Mouse (Mus musculus): ENCODE results near the gene Kirrel3.

Kirrel3 gene

DNA sequence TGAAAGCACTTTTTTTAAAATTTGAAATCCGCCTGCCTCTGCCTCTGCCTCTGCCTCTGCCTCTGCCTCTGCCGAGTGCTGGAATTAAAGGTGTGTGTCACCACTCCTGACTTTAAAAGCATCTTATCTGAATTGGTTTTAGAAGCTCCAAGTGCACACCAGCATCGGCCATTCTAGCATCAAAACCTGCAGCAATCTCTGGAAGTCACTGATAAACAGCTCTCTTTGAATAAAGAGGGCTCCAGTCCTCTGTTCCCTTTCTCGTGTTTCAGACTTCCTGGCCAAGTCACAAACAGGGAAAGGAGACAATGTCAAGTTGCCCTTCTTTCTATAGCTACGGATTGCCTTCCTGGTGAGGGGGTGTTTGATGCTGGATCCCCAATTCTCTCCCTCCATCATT lies 554.2 kb downstream of the Kirrel3 start:
- DNase-seq: no peak

GRCm38 (mm10) chr9:35041493-35041892 lies 555.8 kb downstream of the Kirrel3 start:
- DNase-seq: no peak

DNA sequence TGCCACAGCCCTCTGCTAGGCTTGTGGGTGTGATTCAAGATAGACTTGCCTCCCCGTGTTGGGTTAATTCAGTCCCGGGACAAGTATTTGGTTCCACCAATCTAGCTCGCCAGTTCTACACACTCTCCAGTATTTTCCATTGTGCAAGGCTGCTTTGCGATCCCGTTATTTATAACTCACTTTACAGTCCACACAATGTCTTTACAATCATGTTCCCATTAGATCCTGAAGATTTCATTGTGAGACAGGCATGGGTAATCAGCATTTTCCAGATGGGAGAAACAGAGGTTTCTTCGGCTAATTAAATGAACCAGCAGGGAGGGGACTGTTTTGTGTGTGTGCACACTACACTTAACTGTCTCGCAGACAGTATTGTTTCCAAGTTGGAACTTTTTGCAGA lies 557.9 kb downstream of the Kirrel3 start:
- DNase-seq: no peak

DNA sequence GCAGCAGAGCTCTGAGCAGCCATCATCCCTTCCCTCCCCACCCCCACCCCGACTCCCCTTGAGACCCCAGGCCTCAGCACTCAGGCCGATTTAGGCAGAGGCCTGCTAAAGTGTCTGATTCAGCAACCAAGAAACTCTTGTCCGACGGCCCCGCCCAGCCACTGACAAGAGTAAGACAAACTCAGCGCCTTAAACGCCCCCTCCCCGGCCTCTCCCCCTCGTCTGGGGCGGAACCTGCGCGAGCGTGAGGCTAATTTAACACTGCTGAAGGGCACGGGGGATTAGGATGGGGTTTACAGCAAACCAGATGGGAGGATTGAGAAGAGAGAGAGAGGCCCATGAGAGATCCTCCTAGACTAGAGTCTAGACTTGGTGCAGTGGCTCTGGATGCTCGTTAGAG lies 558.8 kb downstream of the Kirrel3 start:
- no peak for DNase-seq

DNA sequence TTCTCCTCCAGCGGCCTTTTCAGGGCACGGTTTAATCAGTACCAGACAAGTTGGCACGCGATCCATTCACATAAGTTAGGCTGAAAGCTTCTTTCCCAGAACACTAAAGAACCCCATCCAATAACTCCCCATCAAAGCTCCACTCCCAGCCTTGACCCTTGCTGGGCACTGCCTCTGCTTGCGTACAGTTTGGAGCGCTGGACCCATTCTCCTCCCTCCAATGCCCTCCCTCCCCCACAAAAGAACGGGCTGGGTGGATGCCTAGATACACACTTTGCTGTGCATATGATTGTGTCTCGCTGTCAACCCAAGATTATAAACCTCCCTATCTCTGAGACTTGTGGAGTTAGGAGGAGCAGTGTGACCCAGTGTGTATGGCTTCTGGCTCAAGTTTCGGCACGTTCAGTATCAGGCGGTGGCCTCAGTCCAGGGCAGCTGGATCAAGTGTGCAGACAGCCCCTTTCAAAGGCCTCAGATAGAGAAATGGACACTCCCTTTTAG lies 559.4 kb downstream of the Kirrel3 start:
- DNase-seq: peak; percentile 1

GRCm38 (mm10) chr9:35045756-35046155 lies 560.1 kb downstream of the Kirrel3 start:
- peak; percentile 11 for DNase-seq

- peak; percentile 0 for DNase-seq
Observed at GRCm38 (mm10) chr9:35048449-35048848, 562.8 kb downstream of the Kirrel3 start.

GRCm38 (mm10) chr9:35049891-35050527 lies 564.3 kb downstream of the Kirrel3 start:
- DNase-seq: peak; percentile 0

DNA sequence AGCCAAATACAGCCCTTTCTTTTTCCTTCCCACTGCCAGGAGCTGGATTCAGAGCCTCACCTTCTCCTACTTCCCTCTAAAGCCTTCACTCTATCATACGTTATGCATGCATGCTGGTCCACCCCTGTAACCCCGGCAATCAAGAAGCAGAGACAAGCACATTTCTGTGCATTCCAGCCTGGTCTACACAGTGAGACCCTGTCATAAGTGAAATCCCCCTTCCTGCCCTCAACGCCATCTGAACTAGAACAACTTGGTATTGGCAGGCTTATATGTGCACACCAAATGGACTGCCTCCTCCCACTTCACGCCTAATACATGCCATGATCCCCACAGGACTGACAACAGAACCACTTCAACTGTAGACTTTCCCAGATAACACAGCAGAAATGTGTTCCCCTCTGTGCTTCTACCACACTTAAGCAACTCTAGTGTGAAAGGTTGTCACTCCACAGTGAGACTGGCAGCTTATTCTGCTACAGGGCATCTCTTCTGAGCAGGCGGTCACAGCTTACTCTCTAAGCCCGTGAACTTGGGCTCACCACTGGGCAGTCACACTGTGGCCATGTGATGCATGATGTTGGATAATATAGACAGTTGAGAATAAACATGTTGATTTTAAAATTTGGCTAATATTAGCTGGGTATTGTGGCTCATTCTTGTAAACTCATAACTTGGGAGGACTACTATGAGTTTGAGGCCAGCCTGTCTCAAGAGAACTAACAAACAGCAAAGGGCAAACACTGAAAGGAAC lies 565.2 kb downstream of the Kirrel3 start:
- DNase-seq: peak; percentile 0

GRCm38 (mm10) chr9:35051666-35052065 lies 566.0 kb downstream of the Kirrel3 start:
- DNase-seq: peak; percentile 5

- peak; percentile 0 for DNase-seq
Observed at GRCm38 (mm10) chr9:35052671-35053070, 567.0 kb downstream of the Kirrel3 start.

DNA sequence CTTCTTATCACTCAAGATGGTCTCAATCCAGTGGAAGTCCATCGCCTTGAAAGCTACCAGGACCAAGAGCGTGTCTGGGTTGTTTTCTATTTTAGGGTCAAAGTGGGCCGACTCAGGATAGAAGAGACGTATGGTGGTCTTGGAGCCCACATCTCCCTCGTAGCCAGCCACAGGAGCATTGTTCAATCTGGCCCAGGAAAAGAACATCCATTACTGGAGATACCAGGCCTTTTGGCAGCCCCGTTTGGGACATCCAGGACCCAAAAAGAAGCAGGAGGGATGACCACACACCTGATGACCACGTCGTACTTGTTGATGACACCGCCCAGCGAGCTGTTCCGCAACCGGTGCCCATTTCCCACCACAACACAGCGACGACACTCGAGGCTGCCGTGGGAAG lies 567.4 kb downstream of the Kirrel3 start:
- DNase-seq: peak; percentile 1

DNA sequence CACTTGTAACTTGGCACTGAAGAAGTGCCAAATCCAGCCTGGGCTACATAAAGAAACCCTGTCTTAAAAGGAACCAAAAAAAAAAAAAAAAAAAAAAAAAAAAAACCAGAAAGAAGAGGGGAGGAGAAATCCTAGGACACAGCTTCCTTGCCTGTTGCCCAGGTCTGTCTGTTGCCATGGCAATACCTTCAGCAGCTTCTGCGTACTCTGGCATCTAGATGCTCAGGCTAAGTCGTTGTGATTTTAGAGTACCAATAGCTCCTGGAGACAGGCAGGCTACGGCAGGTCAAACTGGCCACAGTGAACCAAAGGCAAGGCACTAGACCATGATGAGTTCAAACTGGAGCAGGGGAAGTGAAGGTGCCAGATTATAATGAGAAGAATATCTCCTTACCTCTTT lies 568.0 kb downstream of the Kirrel3 start:
- DNase-seq: peak; percentile 0

DNA sequence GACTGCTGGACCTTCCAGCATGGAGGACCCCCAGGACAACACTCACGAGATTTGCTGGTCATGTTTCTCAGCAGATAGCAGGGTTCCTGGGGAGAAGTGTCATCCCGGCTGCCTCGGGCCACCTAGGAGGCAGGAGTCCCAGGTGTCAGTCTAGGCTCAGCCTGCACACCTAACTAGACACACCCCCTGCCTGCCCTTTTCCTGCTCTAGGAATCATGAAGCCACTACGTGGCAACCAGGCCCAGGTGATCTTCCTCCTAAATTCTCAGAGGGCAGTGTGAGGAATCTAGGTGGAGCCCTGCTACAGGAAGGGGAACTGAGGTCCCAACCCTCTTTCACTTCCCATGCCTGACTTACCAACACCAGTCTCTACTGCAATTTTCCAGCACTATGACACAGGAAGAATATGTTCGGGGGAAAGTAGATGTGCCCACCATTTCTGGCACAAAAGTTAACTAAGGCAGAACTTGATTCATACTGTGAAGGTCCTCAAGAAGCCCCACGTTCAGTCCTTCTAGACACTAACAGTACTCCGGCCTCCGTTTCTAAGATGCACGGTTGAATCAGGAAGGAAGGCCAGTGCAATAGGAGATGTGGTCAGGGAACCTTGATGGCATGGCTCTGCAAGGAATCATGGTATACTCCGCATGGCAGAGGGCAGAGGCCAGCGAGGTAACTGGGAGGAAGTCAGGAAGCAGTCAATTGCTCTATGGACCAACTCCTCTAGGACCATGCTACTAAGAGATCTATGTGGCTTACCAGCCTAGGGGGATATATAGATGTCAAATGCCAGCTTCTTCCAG lies 570.0 kb downstream of the Kirrel3 start:
- DNase-seq: no peak

GRCm38 (mm10) chr9:35056611-35057010 lies 570.9 kb downstream of the Kirrel3 start:
- DNase-seq: no peak

DNA sequence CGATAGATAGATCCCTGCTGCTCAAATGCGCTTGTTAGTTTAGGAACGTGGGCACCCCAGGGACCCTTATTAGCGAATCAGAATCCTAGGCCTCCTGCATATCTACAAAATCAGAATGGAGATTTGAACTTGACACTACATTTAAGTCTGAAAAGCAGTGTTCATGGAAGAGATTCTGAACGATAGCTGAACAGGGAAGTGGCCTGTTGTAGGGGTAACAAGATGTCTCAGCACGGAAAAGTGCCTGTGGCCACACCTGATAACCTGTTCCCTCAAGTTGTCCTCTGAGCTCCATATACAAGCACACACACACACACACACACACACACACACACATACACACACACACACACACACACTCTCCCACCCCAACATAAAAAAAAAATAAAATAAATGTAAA lies 571.9 kb downstream of the Kirrel3 start:
- peak; percentile 0 for DNase-seq

DNA sequence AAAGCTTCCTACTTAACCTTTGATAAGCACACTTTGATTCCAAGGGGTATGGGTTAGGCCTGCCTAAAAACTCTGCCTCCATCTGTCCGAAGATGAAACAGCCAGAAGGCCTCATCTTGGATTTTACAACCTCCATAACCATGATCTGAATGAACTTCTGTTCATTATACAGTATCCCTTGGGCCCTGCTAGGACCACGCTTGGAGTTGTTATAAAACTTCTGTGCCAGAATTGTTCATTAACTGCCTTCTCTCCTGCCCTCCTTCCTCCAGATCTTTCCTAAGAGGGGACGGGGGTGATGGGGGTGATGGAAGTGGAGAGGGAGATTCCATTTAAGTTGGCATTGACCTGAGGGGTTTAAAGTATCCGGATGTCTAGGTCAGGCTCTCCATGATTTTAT lies 572.5 kb downstream of the Kirrel3 start:
- peak; percentile 1 for DNase-seq

DNA sequence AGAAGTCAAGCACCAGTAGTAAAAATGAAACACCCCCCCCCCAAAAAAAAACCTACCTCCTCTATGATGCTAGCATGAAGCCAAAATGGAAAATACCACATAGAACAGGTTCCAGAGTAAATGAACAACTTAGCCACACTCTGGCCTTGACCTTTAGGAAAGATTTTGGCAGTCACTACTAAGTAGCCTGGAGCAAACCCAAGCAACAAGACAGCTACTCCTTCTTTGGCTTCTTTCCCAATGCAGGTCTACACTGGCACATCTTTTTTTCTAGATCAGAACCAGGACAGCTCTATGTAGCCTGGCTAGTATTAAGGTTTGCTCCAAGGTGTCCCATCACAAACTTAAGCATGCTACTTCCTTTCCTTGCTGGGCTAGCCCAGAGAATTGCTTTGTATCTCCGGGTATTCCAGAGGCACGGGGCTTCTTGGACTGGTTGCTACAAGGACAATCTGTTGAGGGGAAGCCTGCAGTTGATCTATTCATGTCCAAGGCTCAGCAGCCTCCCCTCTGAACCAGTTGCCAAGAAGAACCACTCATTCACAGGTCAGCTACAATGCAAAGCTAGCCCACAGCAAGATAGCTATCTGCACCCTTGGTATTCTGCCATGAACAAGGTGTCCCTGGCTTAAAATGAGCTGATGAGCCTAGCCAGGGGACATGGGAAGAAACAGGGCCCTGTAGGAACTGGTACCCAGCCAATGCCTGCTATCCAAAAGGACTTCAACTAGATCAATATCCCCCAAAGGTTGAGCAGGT lies 573.1 kb downstream of the Kirrel3 start:
- peak; percentile 62 for DNase-seq

- peak; percentile 1 for DNase-seq
Observed at GRCm38 (mm10) chr9:35059881-35060280, 574.2 kb downstream of the Kirrel3 start.

- DNase-seq: peak; percentile 43
Observed at GRCm38 (mm10) chr9:35061446-35061845, 575.8 kb downstream of the Kirrel3 start.

All from cerebellum, adult 11-12 months (tissue).